Mouse (Mus musculus) heart, embryonic 12.5 days (tissue): ENCODE data around the gene Arl6ip5. TPM values are rescaled to one million over a fixed set of nuclear protein-coding genes. Genes with fewer than 3 reads are reported as not detected.

ENCODE experiments used
- ATAC-seq: fragments of 200-750 bp; cut with Nextera tagmentation; 2 replicates; pipeline ENCODE4 v1.8.0; 2017; ENCODE audit warnings: moderate TSS enrichment, moderate library complexity; ENCODE audit not compliant: insufficient number of reproducible peaks, low FRiP score
- H3K27ac ChIP-seq: fragments of 300-500 bp; sonication (generic); 2 replicates; pipeline ENCODE4 v1.5.1; 2016; ENCODE audit warnings: mild to moderate bottlenecking, moderate library complexity; ENCODE audit not compliant: poor library complexity, severe bottlenecking
- H3K27me3 ChIP-seq: fragments of 300-500 bp; sonication (generic); replicated peaks from 2 replicates; pipeline ENCODE4 v1.6.1; 2016; ENCODE audit warnings: mild to moderate bottlenecking, moderate library complexity
- H3K36me3 ChIP-seq: fragments of 300-500 bp; sonication (generic); 2 replicates; pipeline ENCODE4 v1.6.1; 2016; ENCODE audit warnings: mild to moderate bottlenecking, moderate library complexity
- H3K4me1 ChIP-seq: fragments of 300-500 bp; sonication (generic); replicated peaks from 2 replicates; pipeline ENCODE4 v1.6.1; 2016; ENCODE audit warnings: mild to moderate bottlenecking
- H3K4me2 ChIP-seq: fragments of 300-500 bp; sonication (generic); 2 replicates; pipeline ENCODE4 v1.6.1; 2016; ENCODE audit warnings: mild to moderate bottlenecking, moderate library complexity
- H3K4me3 ChIP-seq: fragments of 300-500 bp; sonication (generic); 2 replicates; pipeline ENCODE4 v1.5.1; 2016; ENCODE audit warnings: mild to moderate bottlenecking
- H3K9ac ChIP-seq: fragments of 300-500 bp; sonication (generic); 2 replicates; pipeline ENCODE4 v1.6.1; 2016; ENCODE audit warnings: mild to moderate bottlenecking, moderate library complexity
- H3K9me3 ChIP-seq: fragments of 300-500 bp; sonication (generic); replicated peaks from 2 replicates; pipeline ENCODE4 v1.6.1; 2016; ENCODE audit warnings: mild to moderate bottlenecking, moderate library complexity
- WGBS: fragments of 180-500 bp; shearing (Covaris S2); methylation state at CpG from one replicate; pipeline ENCODE4 v1.1.7; 2016; 5-methylcytosine and 5-hydroxymethylcytosine counted together
- polyA plus RNA-seq: library from polyadenylated mRNA; unstranded; fragments of >200 nt; fragmentation: Nextera tagmentation; extraction: Ambion mirVana; gene quantifications from 2 replicates; pipeline ENCODE4 v1.2.1, GENCODE M21; 2016

Gene Arl6ip5
- polyA plus RNA-seq, 1 experiment from 2014 or later = 97.9 TPM

DNA sequence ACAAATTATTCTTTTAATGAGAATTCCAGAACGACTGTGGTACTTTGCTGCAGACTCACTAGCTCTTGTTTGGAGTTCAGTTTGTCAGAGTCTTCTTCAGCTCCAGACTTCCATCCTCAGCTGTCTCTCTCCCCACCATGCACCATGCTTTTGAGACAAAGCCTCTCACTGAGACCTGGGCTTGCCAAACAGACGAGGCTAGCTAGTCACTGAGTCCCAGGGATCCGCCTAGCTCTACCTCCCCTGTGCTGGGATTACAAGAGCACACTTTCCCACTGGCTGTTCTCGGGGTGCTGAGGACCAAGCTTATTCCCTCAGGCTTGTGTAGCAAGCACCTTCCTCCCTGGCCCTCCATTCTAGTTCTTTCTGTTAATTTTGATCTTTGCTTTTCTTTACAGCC is 13.1 kb downstream of the Arl6ip5 start:
- ATAC-seq = no peak
- Histone ChIP-seq H3K9ac (peak overlapping the region; percentile 20; the same call in 1 of the 2 replicates), H3K36me3 (peaks cover 4% of the 10 kb centered on the region), H3K27me3 (no peaks in the 10 kb centered on the region), H3K27ac (peak overlapping the region; percentile 81), H3K4me3 (no peak overlapping the region), H3K4me1 (peaks cover 58% of the 10 kb centered on the region), H3K9me3 (no peaks in the 10 kb centered on the region; the same call in 1 of the 2 replicates), H3K4me2 (peak overlapping the region; percentile 48; the same call in 1 of the 2 replicates)
- WGBS = 76% methylated on average over 4 of the region's 4 CpGs

DNA sequence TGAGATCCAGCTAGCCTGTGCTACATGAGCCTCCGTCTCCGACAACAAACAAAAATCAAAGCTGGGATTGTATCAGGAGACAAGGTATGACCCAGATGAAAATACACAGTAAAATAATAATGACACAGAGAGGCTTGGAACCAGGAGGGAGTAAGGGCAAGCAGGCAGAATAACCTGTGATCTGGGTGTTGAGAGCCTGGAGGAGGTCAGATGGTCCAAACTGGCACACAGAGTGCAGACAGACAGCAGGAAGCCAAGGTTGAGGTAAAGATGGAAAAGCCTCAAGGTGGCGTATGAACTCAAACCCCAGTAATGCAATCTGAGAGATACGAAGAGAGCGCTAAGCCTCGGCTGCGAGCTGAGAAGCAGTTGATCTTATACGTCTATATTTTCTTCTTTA is 14.0 kb downstream of the Arl6ip5 start:
- H3K36me3 ChIP-seq = peaks cover 8% of the 10 kb centered on the region
- no peak for ATAC-seq
- no peaks in the 10 kb centered on the region for H3K27me3 ChIP-seq
- 92% methylated on average over 8 of the region's 8 CpGs for WGBS
- no peak overlapping the region for H3K4me2 ChIP-seq
- H3K9ac ChIP-seq = no peak overlapping the region
- 0 out of 2 replicates have a peak overlapping the region, but pooled peaks have one; percentile 18 for H3K27ac ChIP-seq
- peaks cover 58% of the 10 kb centered on the region for H3K4me1 ChIP-seq
- no peaks in the 10 kb centered on the region; the same call in 1 of the 2 replicates for H3K9me3 ChIP-seq
- H3K4me3 ChIP-seq = no peak overlapping the region

DNA sequence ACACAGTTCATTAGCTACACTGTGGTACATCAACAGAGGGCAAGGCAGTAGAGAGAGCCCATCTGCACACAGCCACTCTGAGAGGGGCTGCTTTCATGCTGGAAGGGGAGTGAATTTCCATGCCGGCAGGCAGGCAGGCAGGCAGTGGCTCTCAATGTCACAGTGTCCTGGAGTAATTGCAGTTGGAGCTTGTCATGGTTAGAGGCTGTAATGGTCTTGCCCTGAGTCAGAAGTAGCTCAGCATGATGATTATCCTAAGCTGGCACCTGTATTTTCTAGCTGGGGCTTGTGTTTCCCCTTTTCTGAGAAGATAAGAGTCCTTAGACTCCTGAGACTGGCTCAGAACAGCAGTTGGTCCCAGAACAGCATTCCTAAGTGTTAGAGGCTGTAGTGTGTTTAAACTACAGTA is 15.6 kb downstream of the Arl6ip5 start:
- no peak for ATAC-seq
- no peak overlapping the region for H3K4me3 ChIP-seq
- WGBS = 22% methylated on average over 1 of the region's 1 CpGs
- no peaks in the 10 kb centered on the region for H3K27me3 ChIP-seq
- H3K4me2 ChIP-seq = no peak overlapping the region
- H3K27ac ChIP-seq = peak overlapping the region; percentile 81
- H3K36me3 ChIP-seq = peaks cover 21% of the 10 kb centered on the region
- peaks cover 52% of the 10 kb centered on the region for H3K4me1 ChIP-seq
- H3K9ac ChIP-seq = 0 out of 2 replicates have a peak overlapping the region, but pooled peaks have one; percentile 10
- H3K9me3 ChIP-seq = no peaks in the 10 kb centered on the region; the same call in 1 of the 2 replicates

DNA sequence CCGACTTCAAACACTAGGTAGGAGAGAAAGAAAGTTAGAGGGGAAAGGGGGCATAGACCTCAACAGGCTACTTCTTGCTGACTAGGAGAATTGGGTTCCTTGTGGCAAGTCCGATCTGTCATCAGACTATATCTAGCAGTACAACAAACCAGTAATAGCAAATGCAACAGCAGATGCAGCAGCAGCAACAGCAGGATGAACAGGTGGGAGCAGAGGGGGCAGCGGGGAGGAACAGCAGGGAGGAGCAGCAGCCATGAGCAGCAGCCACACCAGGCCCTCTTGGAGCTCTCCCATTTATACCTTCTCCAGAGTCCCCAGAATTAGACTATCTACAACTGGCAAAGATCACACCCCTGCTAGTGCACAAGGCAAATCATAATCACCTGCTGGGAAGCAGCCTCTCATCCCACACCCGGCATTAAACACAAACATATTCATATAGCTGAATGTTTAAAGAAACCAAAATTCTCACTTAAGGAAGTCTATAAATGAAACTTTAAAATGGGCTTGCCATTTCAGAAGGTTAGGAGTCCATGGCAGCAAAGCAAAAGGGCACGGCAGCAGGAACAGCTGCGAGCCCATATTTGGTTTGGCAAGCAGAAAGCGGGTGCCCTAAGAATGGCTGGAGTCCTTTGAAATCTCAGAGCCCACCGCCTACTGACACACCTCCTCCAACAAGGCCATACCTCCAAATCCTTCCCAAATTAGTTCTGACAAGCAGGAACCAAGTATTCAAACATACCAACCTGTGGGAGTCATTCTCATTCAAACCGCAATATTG is 16.8 kb downstream of the Arl6ip5 start:
- Histone ChIP-seq H3K27ac (no peak overlapping the region), H3K9ac (no peak overlapping the region), H3K9me3 (no peaks in the 10 kb centered on the region; the same call in 1 of the 2 replicates), H3K4me3 (no peak overlapping the region), H3K36me3 (peaks cover 30% of the 10 kb centered on the region), H3K4me2 (no peak overlapping the region), H3K27me3 (no peaks in the 10 kb centered on the region), H3K4me1 (peaks cover 41% of the 10 kb centered on the region)
- WGBS = 93% methylated on average over 9 of the region's 9 CpGs
- ATAC-seq = no peak

DNA sequence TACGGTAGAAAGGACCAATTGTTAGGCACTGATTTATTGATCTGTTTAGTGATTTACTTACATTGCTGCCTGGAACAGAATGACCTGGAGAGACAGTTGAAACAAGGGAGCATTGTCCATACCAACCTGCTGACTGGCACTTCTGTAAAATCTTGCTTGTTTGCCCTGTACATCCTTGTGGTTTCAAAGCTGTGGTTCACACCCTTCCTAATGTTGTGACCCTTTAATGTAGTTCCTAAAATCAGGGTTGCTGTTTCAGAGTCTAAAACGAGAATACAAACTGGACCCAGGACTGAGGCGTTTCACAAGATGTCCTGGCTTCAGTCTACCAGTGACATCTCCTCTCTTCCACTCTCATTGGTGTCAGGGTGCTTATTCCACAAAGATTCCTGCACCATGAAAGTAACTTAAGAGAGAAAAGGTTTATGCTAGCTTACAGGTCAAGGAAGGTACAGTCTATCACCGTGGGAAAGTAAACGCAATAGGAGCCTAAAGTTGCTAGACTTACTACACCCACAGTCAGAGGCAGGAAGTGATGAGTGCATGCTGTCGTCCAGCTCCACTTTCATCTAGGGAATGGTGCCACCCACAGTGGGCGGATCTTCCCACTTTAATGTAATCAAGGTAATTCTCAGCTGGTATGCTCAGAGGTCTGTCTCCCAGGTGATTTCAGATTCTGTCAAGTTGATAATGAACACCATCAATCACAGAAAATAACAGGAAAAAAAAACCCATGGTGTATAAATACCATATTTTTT is 24.6 kb downstream of the Arl6ip5 start:
- no peaks in the 10 kb centered on the region for H3K27me3 ChIP-seq
- 84% methylated on average over 7 of the region's 7 CpGs for WGBS
- H3K4me1 ChIP-seq = 0 out of 2 replicates have a peak, but pooled peaks cover 3% of the 10 kb centered on the region
- peaks cover 5% of the 10 kb centered on the region; the same call in 1 of the 2 replicates for H3K9me3 ChIP-seq
- no peak overlapping the region for H3K27ac ChIP-seq
- ATAC-seq = no peak
- no peak overlapping the region for H3K9ac ChIP-seq
- no peak overlapping the region for H3K4me3 ChIP-seq
- peaks cover 49% of the 10 kb centered on the region for H3K36me3 ChIP-seq
- H3K4me2 ChIP-seq = no peak overlapping the region

DNA sequence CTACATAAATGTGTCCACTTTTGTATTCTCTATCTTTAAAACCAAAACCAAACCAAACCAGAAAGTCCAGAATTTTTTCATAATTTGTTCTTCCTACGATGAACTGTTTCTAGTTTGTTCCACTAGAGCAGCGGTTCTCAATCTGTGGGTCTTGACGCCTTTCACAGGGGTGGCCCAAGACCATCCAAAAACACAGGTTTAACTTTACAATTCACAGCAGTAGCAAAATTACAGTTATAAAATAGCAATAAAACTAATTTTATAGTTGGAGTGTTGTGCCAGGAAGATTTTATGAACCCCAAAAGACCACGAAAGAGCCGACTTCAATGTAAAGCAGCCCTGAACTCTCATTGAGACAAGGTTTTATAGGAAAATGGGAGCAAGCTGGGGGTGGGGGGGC is 25.6 kb downstream of the Arl6ip5 start:
- H3K27ac ChIP-seq = no peak overlapping the region
- H3K4me1 ChIP-seq = 0 out of 2 replicates have a peak, but pooled peaks cover 3% of the 10 kb centered on the region
- H3K9me3 ChIP-seq = peaks cover 5% of the 10 kb centered on the region; the same call in 1 of the 2 replicates
- H3K4me2 ChIP-seq = no peak overlapping the region
- ATAC-seq = no peak
- peaks cover 49% of the 10 kb centered on the region for H3K36me3 ChIP-seq
- no peak overlapping the region for H3K4me3 ChIP-seq
- H3K27me3 ChIP-seq = no peaks in the 10 kb centered on the region
- whole genome bisulfite sequencing = 94% methylated on average over 5 of the region's 5 CpGs
- H3K9ac ChIP-seq = no peak overlapping the region

DNA sequence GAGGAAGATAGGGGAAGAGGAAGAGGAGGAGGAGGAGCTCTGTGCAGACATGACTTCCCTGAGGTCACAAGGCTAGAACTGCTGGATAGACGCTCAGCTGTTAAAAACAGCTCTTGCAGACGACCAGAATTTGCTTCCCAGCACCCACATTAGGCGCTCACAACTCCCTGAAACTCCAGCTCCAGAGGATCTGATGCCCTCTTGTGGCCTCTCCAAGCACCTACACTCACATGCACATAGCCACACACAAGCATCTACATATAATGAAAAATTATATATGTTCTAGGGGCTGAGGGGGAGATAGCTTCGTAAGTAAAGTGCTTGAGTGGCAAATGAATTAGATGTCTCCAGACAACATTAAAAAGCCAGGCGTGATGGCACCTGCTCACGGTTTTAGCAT is 28.9 kb downstream of the Arl6ip5 start:
- Histone ChIP-seq H3K4me1 (0 out of 2 replicates have a peak, but pooled peaks cover 3% of the 10 kb centered on the region), H3K9me3 (peaks cover 5% of the 10 kb centered on the region; the same call in 1 of the 2 replicates), H3K4me3 (no peak overlapping the region), H3K27ac (no peak overlapping the region), H3K36me3 (peaks cover 27% of the 10 kb centered on the region), H3K9ac (no peak overlapping the region), H3K27me3 (no peaks in the 10 kb centered on the region), H3K4me2 (no peak overlapping the region)
- no peak for ATAC-seq
- WGBS = 88% methylated on average over 6 of the region's 6 CpGs

DNA sequence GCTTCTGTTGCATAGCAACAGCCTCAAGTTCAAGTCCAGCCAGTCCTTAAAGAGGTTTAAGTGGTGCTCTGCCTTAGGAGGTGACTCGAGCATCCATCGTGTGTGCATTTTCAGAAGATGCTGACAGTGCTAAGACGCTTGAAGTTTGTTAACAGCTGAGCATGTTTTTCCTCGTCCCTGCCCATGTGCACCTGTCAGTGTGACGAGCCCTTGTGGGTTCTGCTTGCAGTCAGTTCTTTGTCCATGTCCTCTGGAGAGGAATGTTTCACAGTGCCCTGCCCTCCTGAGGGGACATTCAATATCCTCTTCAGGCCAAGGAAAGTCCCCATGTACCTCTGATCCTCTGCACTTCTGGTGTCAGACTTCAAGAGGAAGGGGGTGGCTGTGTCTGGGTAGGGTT is 29.6 kb downstream of the Arl6ip5 start:
- ATAC-seq = no peak
- 79% methylated on average over 5 of the region's 5 CpGs for WGBS
- Histone ChIP-seq H3K4me2 (no peak overlapping the region), H3K4me3 (no peak overlapping the region), H3K9ac (no peak overlapping the region), H3K27ac (no peak overlapping the region), H3K27me3 (no peaks in the 10 kb centered on the region), H3K36me3 (peaks cover 23% of the 10 kb centered on the region), H3K9me3 (peaks cover 5% of the 10 kb centered on the region; the same call in 1 of the 2 replicates), H3K4me1 (0 out of 2 replicates have a peak, but pooled peaks cover 3% of the 10 kb centered on the region)

DNA sequence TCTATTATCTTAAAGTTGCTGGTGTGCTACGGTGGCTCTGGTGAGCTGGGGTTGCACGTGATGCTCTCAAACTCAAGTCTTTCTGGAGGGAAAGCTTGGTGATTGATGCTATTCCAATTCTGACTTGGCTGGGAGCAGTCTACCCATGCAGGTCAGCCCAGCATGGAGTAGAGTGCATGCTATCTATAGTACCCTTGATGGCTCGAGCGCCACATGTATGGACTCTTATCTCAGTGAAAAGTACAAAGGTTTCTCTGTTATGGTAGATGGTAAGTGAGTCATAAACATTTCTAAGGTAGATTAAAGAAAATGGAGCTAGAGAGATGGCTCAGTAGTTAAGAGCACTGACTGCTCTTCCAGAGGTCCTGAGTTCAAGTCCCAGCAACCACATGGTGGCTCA is 32.0 kb downstream of the Arl6ip5 start:
- ATAC-seq = no peak
- no peak overlapping the region for H3K9ac ChIP-seq
- peaks cover 5% of the 10 kb centered on the region; the same call in 1 of the 2 replicates for H3K9me3 ChIP-seq
- no peaks in the 10 kb centered on the region for H3K4me1 ChIP-seq
- no peaks in the 10 kb centered on the region for H3K27me3 ChIP-seq
- no peak overlapping the region for H3K4me2 ChIP-seq
- no peak overlapping the region for H3K27ac ChIP-seq
- no peak overlapping the region for H3K4me3 ChIP-seq
- WGBS = 78% methylated on average over 4 of the region's 4 CpGs
- H3K36me3 ChIP-seq = peaks cover 22% of the 10 kb centered on the region; the same call in 1 of the 2 replicates

DNA sequence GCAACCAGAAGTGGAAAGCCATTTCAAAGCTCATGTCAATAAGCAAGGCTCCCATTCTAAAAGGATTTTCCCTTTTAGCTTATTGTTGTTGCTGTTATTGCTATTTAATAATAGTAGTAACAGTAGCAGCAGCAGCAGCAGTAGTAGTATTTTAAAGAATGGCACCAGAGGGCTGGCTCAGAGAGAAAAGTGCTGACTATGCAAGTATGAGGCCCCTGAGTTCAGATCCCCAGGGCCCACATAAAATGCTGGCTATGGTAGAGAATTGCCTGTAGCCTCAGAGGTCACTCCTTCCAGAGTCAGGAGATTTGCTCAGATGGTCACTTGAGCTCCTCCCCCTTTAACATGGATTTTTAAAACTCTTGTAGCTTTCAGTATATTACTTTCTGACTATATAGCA is 34.7 kb downstream of the Arl6ip5 start:
- Histone ChIP-seq H3K9ac (no peak overlapping the region), H3K4me2 (no peak overlapping the region), H3K4me1 (0 out of 2 replicates have a peak, but pooled peaks cover under 1% of the 10 kb centered on the region), H3K36me3 (peaks cover 19% of the 10 kb centered on the region; the same call in 1 of the 2 replicates), H3K27me3 (no peaks in the 10 kb centered on the region), H3K9me3 (no peaks in the 10 kb centered on the region), H3K27ac (no peak overlapping the region), H3K4me3 (no peak overlapping the region)
- ATAC-seq = no peak

DNA sequence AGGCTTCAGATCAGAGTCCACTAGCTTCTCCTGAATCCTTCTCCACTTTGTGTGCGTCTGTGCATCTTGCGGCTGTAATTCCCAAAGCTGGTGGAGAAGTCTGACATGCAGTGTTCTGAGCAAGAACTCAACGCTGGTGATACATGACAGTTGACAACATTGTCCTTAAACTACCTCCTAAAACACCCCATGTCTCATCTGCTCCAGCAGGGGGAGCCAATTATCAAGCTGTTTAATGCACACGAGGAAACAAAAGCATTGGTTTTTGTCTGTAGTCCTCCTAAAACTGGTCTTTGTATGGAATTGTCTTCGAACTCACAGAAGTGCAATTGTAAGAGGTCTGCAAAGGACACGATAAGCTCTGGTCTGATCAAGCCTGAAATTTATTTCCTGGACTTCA is 40.5 kb downstream of the Arl6ip5 start:
- Histone ChIP-seq H3K4me3 (peak overlapping the region; percentile 45), H3K9ac (peak overlapping the region; percentile 47; the same call in 1 of the 2 replicates)
- 33% methylated on average over 6 of the region's 6 CpGs for WGBS

More for the DNA sequence above, 40.5 kb downstream of the Arl6ip5 start:
- ATAC-seq = no peak
- no peaks in the 10 kb centered on the region for H3K9me3 ChIP-seq
- H3K4me2 ChIP-seq = peak overlapping the region; percentile 63
- H3K4me1 ChIP-seq = peaks cover 16% of the 10 kb centered on the region; the same call in 1 of the 2 replicates
- no peaks in the 10 kb centered on the region for H3K27me3 ChIP-seq
- H3K27ac ChIP-seq = no peak overlapping the region
- H3K36me3 ChIP-seq = peaks cover 8% of the 10 kb centered on the region; the same call in 1 of the 2 replicates
